Mouse (Mus musculus): ENCODE results near the gene Slf2. TPM values are rescaled to one million over a fixed set of nuclear protein-coding genes. Genes with fewer than 3 reads are reported as not detected.

The Slf2 gene
- 46.4 and 53.6 TPM in 2 replicates for polyA plus RNA-seq (2014; fragmentation: Nextera tagmentation; extraction: Ambion mirVana)

GRCm38 (mm10) chr19:44930744-44931453, at the start of gene Slf2:
Slf2 (plus strand) TSS chr19:44931151.
- peaks cover 15% of the 10 kb centered on the region for H3K4me1 ChIP-seq (ENCODE audit: control insufficient read depth, insufficient read depth, low read length)
- no peaks in the 10 kb centered on the region for H3K27me3 ChIP-seq (ENCODE audit: control insufficient read depth, insufficient read depth, low read length)
- WGBS = under 1% methylated on average over 55 of the region's 55 CpGs
- DNase-seq (ENCODE audit: low spot score) = peak; percentile 98
- H3K9ac ChIP-seq (ENCODE audit: low read length) = peak within 1 kb of the TSS; percentile 77
- peaks cover 8% of the 10 kb centered on the region for H3K36me3 ChIP-seq (ENCODE audit: control insufficient read depth, insufficient read depth, low read length)
- peak within 1 kb of the TSS; percentile 96 for H3K4me3 ChIP-seq (ENCODE audit: low read depth, low read length)
- H3K27ac ChIP-seq (ENCODE audit: low read depth, low read length) = peak within 1 kb of the TSS; percentile 67; the same call in 1 of the 2 replicates
- peak within 1 kb of the TSS; percentile 81 for H3K4me2 ChIP-seq (ENCODE audit: low read depth)
- ATAC-seq (ENCODE audit: insufficient read depth, low FRiP score, low TSS enrichment) = peak; percentile 97
- no peaks in the 10 kb centered on the region for H3K9me3 ChIP-seq (ENCODE audit: control insufficient read depth, low read length)

- no peak overlapping the region; the same call in 1 of the 2 replicates for H3K27ac ChIP-seq (ENCODE audit: low read depth, low read length)
- H3K4me3 ChIP-seq (ENCODE audit: low read depth, low read length) = peak overlapping the region; percentile 24
- H3K9me3 ChIP-seq (ENCODE audit: control insufficient read depth, low read length) = no peaks in the 10 kb centered on the region
- peak overlapping the region; percentile 55 for H3K9ac ChIP-seq (ENCODE audit: low read length)
- DNase-seq (ENCODE audit: low spot score) = peak; percentile 58
- H3K36me3 ChIP-seq (ENCODE audit: control insufficient read depth, insufficient read depth, low read length) = no peaks in the 10 kb centered on the region
- no peak for ATAC-seq (ENCODE audit: insufficient read depth, low FRiP score, low TSS enrichment)
- H3K27me3 ChIP-seq (ENCODE audit: control insufficient read depth, insufficient read depth, low read length) = peaks cover 9% of the 10 kb centered on the region; the same call in 1 of the 2 replicates
- H3K4me1 ChIP-seq (ENCODE audit: control insufficient read depth, insufficient read depth, low read length) = peaks cover 9% of the 10 kb centered on the region
- 1% methylated on average over 31 of the region's 31 CpGs for WGBS
- H3K4me2 ChIP-seq (ENCODE audit: low read depth) = peak overlapping the region; percentile 63
Observed at GRCm38 (mm10) chr19:44882552-44883024, 48.4 kb upstream of the Slf2 start.

- Histone ChIP-seq H3K9ac (ENCODE audit: low read length) (no peak overlapping the region), H3K4me2 (ENCODE audit: low read depth) (no peak overlapping the region), H3K4me3 (ENCODE audit: low read depth, low read length) (no peak overlapping the region), H3K9me3 (ENCODE audit: control insufficient read depth, low read length) (no peaks in the 10 kb centered on the region), H3K27ac (ENCODE audit: low read depth, low read length) (no peak overlapping the region), H3K36me3 (ENCODE audit: control insufficient read depth, insufficient read depth, low read length) (no peaks in the 10 kb centered on the region), H3K27me3 (ENCODE audit: control insufficient read depth, insufficient read depth, low read length) (peaks cover 9% of the 10 kb centered on the region; the same call in 1 of the 2 replicates), H3K4me1 (ENCODE audit: control insufficient read depth, insufficient read depth, low read length) (peaks cover 9% of the 10 kb centered on the region)
- WGBS = 34% methylated on average over 3 of the region's 3 CpGs
- ATAC-seq (ENCODE audit: insufficient read depth, low FRiP score, low TSS enrichment) (no peak), DNase-seq (ENCODE audit: low spot score) (no peak)
Observed at GRCm38 (mm10) chr19:44884331-44884730, 46.6 kb upstream of the Slf2 start.

GRCm38 (mm10) chr19:44886475-44886874, 44.5 kb upstream of the Slf2 start:
- DNase-seq (ENCODE audit: low spot score) = no peak
- Histone ChIP-seq H3K4me2 (ENCODE audit: low read depth) (no peak overlapping the region), H3K4me3 (ENCODE audit: low read depth, low read length) (no peak overlapping the region), H3K9ac (ENCODE audit: low read length) (no peak overlapping the region), H3K36me3 (ENCODE audit: control insufficient read depth, insufficient read depth, low read length) (no peaks in the 10 kb centered on the region), H3K4me1 (ENCODE audit: control insufficient read depth, insufficient read depth, low read length) (peaks cover 9% of the 10 kb centered on the region), H3K27me3 (ENCODE audit: control insufficient read depth, insufficient read depth, low read length) (peaks cover 4% of the 10 kb centered on the region; the same call in 1 of the 2 replicates), H3K9me3 (ENCODE audit: control insufficient read depth, low read length) (no peaks in the 10 kb centered on the region), H3K27ac (ENCODE audit: low read depth, low read length) (no peak overlapping the region)
- WGBS = 24% methylated on average over 3 of the region's 3 CpGs
- no peak for ATAC-seq (ENCODE audit: insufficient read depth, low FRiP score, low TSS enrichment)

GRCm38 (mm10) chr19:44887679-44888235, 43.2 kb upstream of the Slf2 start:
- ATAC-seq (ENCODE audit: insufficient read depth, low FRiP score, low TSS enrichment) (no peak), DNase-seq (ENCODE audit: low spot score) (peak; percentile 75)
- 25% methylated on average over 7 of the region's 7 CpGs for WGBS
- H3K27ac ChIP-seq (ENCODE audit: low read depth, low read length) = no peak overlapping the region
- no peaks in the 10 kb centered on the region for H3K9me3 ChIP-seq (ENCODE audit: control insufficient read depth, low read length)
- no peaks in the 10 kb centered on the region for H3K36me3 ChIP-seq (ENCODE audit: control insufficient read depth, insufficient read depth, low read length)
- no peak overlapping the region for H3K9ac ChIP-seq (ENCODE audit: low read length)
- H3K4me1 ChIP-seq (ENCODE audit: control insufficient read depth, insufficient read depth, low read length) = peaks cover 8% of the 10 kb centered on the region
- no peak overlapping the region for H3K4me2 ChIP-seq (ENCODE audit: low read depth)
- H3K4me3 ChIP-seq (ENCODE audit: low read depth, low read length) = no peak overlapping the region
- H3K27me3 ChIP-seq (ENCODE audit: control insufficient read depth, insufficient read depth, low read length) = peaks cover 5% of the 10 kb centered on the region; the same call in 1 of the 2 replicates

GRCm38 (mm10) chr19:44889548-44889947, 41.4 kb upstream of the Slf2 start:
- DNase-seq (ENCODE audit: low spot score) (no peak), ATAC-seq (ENCODE audit: insufficient read depth, low FRiP score, low TSS enrichment) (no peak)
- Histone ChIP-seq H3K4me1 (ENCODE audit: control insufficient read depth, insufficient read depth, low read length) (peaks cover 6% of the 10 kb centered on the region; the same call in 1 of the 2 replicates), H3K27me3 (ENCODE audit: control insufficient read depth, insufficient read depth, low read length) (peaks cover 13% of the 10 kb centered on the region; the same call in 1 of the 2 replicates), H3K4me3 (ENCODE audit: low read depth, low read length) (no peak overlapping the region), H3K9ac (ENCODE audit: low read length) (no peak overlapping the region), H3K36me3 (ENCODE audit: control insufficient read depth, insufficient read depth, low read length) (no peaks in the 10 kb centered on the region), H3K9me3 (ENCODE audit: control insufficient read depth, low read length) (no peaks in the 10 kb centered on the region), H3K4me2 (ENCODE audit: low read depth) (no peak overlapping the region), H3K27ac (ENCODE audit: low read depth, low read length) (no peak overlapping the region)
- 15% methylated on average over 6 of the region's 6 CpGs for WGBS

- Histone ChIP-seq H3K4me2 (ENCODE audit: low read depth) (no peak overlapping the region), H3K9ac (ENCODE audit: low read length) (no peak overlapping the region), H3K27ac (ENCODE audit: low read depth, low read length) (no peak overlapping the region), H3K4me1 (ENCODE audit: control insufficient read depth, insufficient read depth, low read length) (peaks cover 6% of the 10 kb centered on the region; the same call in 1 of the 2 replicates), H3K9me3 (ENCODE audit: control insufficient read depth, low read length) (no peaks in the 10 kb centered on the region), H3K36me3 (ENCODE audit: control insufficient read depth, insufficient read depth, low read length) (no peaks in the 10 kb centered on the region), H3K27me3 (ENCODE audit: control insufficient read depth, insufficient read depth, low read length) (0 out of 2 replicates have a peak, but pooled peaks cover 14% of the 10 kb centered on the region), H3K4me3 (ENCODE audit: low read depth, low read length) (no peak overlapping the region)
- ATAC-seq (ENCODE audit: insufficient read depth, low FRiP score, low TSS enrichment) = no peak
- DNase-seq (ENCODE audit: low spot score) = no peak
- WGBS = 65% methylated on average over 15 of the region's 15 CpGs
Observed at GRCm38 (mm10) chr19:44891446-44891845, 39.5 kb upstream of the Slf2 start.

- H3K4me1 ChIP-seq (ENCODE audit: control insufficient read depth, insufficient read depth, low read length) = no peaks in the 10 kb centered on the region
- no peak for ATAC-seq (ENCODE audit: insufficient read depth, low FRiP score, low TSS enrichment)
- H3K27ac ChIP-seq (ENCODE audit: low read depth, low read length) = no peak overlapping the region
- H3K9me3 ChIP-seq (ENCODE audit: control insufficient read depth, low read length) = no peaks in the 10 kb centered on the region
- no peak for DNase-seq (ENCODE audit: low spot score)
- no peak overlapping the region for H3K4me3 ChIP-seq (ENCODE audit: low read depth, low read length)
- H3K36me3 ChIP-seq (ENCODE audit: control insufficient read depth, insufficient read depth, low read length) = no peaks in the 10 kb centered on the region
- H3K9ac ChIP-seq (ENCODE audit: low read length) = no peak overlapping the region
- H3K4me2 ChIP-seq (ENCODE audit: low read depth) = no peak overlapping the region
- H3K27me3 ChIP-seq (ENCODE audit: control insufficient read depth, insufficient read depth, low read length) = 0 out of 2 replicates have a peak, but pooled peaks cover 14% of the 10 kb centered on the region
- 44% methylated on average over 19 of the region's 19 CpGs for WGBS
Observed at GRCm38 (mm10) chr19:44893231-44893871, 37.6 kb upstream of the Slf2 start.
